Mouse (Mus musculus): Measurements from ENCODE around the gene Oas1e.

- TF ChIP-seq CTCF (IDR thresholded peaks at IDR 0.05; ENCODE audit: low read depth, low read length) (no peak), POLR2A (IDR thresholded peaks at IDR 0.05; ENCODE audit: borderline replicate concordance, low read depth, low read length) (no peak)
Observed at GRCm38 (mm10) chr5:120777478-120777877, 17.9 kb downstream of the Oas1e start, which contains the start of gene Oas3.
